9 mouse cellular contexts compared by ENCODE assay signal in the genomic region with DNA sequence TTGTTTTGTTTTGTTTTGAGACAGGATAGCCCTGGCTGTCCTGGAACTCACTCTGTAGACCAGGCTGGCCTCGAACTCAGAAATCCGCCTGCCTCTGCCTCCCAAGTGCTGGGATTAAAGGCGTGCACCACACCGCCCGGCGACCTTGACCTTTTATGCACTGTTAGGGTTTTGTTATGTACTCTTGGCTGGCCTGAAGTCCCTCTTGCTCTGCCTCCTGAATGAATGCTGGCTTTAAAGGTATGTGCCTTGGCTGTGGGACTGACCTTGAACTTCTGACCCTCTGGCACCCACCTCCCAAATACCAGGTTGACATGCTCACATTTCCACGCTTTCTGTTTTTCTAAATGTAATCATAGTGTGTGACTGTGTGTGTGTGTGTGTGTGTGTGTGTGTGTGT. TPM values are rescaled to one million over a fixed set of nuclear protein-coding genes. Genes with fewer than 3 reads are reported as not detected.
"Had no signal": no experiment of that assay in that cellular context is flagged by ENCODE, and none has a peak within 500 bp of the region (broad histone marks: within the 10 kb centered on the region; RNA-seq: fewer than 3 reads in every experiment).

No protein-coding gene starts in this region.

RNA-seq across cellular contexts. Expression of a gene that starts 23.6 kb away (rescaled TPM):
- polyA plus RNA-seq: liver, embryonic 16.5 days; macrophage; thymus, postnatal 0 days had no signal

RNA-seq across cellular contexts. Expression of a gene that starts 38.2 kb away (rescaled TPM):
- polyA plus RNA-seq: liver, embryonic 16.5 days; lung, embryonic 14.5 days; macrophage; midbrain, embryonic 11.5 days; midbrain, embryonic 13.5 days; midbrain, embryonic 15.5 days; neural tube, embryonic 12.5 days; spleen, adult 2 months; thymus, postnatal 0 days had no signal
